Mouse (Mus musculus) right cerebral cortex, adult 18-20 months (tissue): ENCODE results near the gene Terb1.

Experiments
- DNase-seq: peaks from one replicate; pipeline ENCODE4 v3.0.0; 2022; ENCODE audit warnings: mixed read lengths

Terb1 gene

DNA sequence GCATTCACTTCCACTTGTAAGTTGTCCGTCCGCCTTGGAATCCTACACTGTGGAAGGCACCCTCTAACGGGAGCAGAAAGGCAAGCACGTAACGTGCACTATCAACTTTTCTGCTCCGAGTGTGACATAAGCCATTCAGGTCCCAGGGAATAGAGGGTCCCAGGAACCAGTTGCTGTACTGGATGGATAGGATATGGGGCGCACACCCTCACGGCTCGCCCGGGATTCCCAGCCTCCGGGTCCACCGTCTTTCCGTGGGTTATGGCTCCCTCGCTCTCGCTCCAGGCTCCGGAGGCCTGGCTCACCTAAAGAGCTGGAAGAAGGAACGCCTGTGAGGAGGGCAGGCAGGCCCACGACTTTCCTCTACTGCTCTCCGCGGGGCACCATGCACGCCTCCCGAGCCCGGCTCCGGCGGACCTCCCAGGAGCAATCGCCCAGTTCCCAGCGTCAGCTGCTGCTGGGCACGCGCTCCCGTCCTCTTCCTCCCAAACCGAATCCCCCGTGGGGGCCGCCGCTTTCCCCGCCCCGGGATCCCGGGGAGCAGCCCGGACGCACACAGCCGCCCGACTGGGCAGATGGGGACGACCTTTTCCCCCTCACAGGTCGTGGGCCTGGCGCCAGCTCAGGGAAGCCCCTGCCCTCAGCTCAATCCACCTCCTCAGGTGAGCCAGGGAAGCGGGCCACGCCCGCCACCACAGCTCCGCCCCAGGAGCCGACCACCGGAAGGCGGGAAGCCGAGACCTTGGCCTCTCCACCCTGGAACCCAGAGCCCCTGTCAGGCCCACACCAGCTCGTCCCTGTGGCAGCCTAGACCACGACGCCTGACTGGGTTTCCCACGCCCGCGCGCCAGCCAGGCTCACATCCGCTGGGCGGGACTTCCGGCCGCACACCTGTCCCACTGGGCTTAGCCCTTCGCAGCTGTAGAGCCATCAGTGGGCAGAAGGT is at the start of gene Terb1:
TSS of gene Terb1 (minus strand) at position 850 of the 946 bp plus-strand sequence.
- DNase-seq: peak; percentile 55

DNA sequence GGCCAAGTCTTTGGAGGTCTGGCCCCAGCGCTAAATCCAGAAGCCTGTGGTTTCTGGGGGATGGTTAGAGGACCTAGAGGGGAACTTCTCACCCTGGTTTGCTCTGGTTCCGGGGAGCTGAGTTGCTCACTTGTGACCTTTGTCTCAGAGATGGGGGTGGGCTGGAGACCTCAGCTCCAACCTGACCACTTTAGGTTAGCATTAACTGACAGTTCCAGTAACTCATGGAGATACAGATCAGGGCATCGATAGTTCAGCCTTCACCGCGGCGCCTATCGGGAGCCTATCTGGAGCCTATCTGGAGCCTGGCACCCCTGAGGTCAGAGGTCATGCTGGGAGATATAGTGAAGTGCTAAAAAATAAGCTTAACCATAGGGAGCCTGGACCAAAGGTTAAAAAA is 47.5 kb upstream of the Terb1 start:
- no peak for DNase-seq

DNA sequence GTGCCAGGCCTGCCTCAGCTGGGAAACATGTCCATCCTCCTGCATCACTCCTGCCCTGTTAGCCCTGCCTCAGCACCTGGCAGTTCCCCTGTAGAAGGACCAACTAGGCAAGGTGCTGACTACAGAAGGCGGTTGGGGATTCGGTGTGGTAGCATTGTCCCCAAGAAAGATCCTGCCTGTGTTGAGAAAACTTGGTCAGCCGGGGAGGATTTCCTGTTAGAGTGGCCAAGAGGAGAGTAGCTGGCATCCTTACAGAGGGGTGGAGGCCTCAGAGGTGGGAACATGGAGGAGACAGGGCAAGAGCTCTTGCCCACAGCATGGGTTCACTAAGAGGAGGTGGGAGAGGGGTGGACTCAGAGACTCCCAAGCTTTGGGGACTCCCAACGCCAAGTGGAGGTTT is 45.5 kb upstream of the Terb1 start:
- no peak for DNase-seq

DNA sequence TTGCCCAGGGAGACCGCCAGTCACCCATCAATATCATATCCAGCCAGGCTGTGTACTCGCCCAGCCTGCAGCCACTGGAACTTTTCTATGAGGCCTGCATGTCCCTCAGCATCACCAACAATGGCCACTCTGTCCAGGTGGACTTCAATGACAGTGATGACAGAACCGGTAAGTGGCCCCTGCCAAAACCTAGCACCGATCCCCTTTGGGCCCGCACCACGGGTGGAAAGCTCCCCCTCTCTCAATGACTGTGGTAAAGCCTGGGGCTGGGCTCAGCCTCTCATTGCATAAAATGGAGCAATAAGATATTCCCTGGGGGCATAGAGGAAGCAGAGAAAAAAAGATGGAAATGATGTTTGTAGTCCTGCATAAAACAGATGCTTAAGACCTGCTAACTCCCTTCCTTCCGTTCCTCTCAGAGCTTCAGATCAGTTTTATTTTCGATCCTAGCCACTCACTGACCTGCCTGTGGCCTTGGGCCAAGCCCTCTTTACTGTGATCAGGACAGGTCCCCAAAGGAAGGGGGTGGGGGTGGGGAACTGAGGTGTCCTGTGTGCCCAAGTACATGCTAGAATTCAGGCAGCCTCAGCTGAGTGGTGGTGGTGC is 33.8 kb upstream of the Terb1 start:
- no peak for DNase-seq

DNA sequence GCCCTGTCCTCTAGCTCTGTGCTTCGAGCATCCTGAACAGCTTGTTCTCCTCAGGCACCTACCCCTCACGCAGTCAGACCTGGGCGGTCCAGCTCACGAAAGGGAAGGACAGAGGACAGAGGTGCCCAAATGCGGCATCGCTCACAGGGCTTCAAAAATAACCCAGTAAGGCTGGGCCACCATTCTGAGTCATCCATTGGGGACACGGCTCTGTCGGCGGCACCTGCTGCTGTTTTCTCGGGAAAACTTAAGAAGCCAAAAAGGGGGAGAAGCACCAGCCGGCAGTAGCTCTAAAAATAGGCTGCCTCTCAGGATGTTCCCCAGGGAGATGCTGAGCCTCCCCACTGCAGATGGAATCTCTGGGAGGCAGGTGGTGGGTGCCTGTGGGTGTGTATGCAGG is 32.5 kb upstream of the Terb1 start:
- peak; percentile 91 for DNase-seq

DNA sequence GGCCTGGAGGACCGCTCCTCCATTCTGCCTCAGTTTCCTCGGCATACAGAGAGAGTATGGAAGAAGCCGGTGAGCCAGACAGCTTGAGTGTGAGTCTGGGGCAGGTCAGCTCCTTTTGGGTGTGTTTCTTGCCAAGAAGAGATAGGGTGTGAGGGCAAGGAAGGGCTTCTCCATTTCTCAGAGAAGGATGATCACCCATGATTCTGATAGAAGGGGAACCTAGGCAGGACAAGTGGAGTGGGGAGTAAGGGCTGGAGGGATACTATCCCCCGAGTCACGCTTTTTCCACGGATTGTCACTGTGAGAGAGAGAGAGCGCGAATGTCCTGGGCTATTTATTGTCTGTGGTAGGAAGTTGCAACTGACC is 31.8 kb upstream of the Terb1 start:
- no peak for DNase-seq

DNA sequence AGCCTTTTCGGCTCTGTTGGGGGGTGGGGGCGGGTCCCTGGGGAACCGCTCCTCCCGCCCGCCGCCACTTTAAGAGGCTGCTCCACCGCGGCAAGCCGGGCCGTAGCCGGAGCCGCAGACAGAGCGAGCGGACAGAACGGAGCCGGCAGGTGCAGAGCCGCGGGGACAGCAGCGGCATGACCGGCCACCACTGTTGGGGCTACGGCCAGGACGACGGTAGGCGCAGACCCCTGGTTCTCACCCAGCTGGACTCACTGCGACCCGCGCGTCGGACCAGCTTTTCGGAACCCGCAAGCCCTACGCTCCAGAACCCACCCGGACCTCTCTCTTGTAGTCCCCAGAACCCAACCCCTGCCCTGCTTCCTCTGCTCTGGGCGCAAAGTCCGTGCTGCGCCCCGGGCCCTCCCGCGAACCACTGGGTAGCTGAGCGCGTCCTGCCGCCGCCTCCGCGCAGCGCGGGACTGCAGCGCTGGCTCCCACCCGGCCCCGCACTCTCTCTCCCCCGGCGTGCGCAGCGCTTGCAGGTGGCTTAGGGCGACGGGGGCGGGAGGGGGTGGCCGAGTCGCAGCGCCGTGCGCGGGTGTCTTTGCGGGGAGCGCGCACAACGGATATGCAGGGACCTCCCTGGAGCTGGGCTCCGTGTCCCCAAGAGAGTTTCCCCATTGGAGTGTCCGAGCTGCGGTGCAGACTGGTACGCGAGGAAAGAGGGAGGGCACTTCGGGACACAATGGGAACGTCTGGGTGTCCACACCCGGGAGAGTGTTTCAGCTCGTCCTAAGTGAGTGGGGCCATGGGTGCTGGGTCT is 31.2 kb upstream of the Terb1 start:
- peak; percentile 72 for DNase-seq

DNA sequence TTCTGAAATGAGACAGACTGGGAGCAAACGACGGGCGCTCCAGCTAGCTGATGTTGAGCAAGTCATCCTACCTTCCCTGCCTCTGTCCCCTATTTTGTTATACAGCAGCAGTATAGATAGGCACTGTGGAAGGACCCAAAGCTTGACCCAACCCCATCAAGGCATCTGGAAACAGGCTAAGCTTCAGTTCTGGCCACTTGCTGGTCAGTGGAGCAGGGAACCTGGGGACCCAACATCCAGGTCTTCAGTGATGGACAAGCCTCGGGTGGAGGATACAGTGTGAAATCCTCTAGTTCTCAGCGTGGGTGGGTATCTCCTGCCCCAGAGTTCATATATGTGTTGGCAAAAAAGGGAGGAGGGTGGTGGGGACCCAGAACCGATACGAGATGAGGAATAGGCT is 30.5 kb upstream of the Terb1 start:
- DNase-seq: no peak

DNA sequence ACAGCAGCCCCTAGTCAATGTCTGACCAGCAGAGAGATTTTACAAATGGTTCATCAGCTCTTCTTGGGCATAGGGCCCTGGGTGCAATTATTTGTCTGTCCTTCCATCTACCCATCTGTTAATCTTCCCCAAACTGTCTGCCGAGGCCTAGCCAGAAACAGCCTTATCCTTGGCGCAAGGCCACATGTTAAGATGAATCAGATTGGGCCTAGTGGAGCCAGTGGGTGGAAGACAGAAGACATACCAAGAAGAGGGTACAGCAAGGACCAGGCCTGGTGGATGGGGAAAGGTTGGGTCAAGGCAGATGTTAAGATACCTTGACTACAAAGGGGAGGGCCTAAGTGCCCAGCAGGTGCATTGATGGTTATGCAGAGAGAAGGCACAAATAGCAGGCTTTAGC is 29.9 kb upstream of the Terb1 start:
- DNase-seq: peak; percentile 74

DNA sequence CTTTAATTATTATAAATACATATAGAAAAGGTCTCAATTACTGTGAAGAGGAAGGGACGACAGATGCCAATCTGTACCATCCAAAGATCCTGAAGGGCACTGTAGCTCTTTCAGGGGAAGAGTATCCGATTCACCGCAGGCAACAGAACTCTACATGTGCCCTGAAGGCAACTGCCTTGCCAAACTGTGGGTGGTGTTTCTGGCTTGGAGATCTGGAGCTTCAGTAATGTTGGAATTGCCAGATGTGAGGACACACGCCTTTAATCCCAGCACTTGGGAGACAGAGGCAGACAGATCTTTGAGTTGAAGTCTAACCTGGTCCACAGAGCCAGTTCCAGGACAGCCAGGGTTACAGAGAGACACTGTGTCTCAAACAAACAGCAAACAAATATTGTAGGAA is 29.2 kb upstream of the Terb1 start:
- DNase-seq: no peak

DNA sequence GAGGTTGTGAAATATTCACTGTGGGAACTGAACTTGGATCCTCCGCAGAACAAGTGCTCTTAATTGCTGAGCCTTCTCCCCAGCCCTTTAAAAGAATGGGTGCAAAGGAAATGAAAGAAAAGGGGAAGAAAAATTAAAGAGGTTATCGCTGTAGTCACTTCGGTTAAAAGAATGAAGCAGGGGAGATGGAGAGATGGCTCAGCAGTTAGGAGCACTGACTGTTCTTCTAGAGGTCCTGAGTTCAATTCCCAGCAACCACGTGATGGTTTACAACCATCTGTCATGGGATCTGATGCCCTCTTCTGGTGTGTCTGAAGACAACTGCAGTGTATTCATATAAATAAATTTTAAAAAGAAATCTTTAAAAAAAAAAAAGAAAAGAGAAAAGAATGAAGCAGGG is 26.3 kb upstream of the Terb1 start:
- DNase-seq: no peak

DNA sequence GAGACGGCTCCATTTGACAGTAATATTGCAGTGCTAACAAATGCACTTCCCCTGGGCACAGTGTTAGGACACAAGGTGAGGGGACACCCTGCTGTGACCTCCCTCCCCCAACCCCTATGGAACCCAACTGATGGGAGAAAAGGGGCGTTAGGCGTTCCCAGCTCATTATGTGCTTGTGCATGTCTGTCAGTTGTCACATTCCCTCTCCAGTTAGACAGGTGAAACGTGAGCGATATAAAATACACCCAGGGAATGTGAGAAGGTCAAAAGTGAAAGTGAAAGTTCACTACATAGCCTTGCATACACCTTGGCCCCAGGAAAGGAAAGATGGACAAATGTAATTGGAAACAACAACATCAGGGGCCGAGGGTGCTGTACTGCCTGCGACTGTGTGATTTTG is 25.7 kb upstream of the Terb1 start:
- no peak for DNase-seq

DNA sequence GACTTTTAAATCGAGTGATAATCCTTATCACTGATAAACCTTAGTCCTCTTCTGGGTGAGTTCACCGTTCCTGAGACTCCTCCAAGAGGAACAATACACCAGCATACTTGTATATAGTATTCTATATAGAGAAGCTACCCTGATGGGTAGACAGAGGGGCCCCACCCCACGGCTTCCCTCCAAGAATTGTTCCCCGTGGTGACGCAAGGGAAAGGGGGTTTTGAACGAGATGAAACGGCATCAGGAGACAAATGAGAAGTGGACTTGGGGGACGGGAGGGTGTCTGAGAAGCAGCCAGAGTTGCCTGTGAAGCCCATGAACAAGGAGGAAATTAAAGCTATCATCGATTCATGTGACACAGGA is 25.1 kb upstream of the Terb1 start:
- DNase-seq: no peak

DNA sequence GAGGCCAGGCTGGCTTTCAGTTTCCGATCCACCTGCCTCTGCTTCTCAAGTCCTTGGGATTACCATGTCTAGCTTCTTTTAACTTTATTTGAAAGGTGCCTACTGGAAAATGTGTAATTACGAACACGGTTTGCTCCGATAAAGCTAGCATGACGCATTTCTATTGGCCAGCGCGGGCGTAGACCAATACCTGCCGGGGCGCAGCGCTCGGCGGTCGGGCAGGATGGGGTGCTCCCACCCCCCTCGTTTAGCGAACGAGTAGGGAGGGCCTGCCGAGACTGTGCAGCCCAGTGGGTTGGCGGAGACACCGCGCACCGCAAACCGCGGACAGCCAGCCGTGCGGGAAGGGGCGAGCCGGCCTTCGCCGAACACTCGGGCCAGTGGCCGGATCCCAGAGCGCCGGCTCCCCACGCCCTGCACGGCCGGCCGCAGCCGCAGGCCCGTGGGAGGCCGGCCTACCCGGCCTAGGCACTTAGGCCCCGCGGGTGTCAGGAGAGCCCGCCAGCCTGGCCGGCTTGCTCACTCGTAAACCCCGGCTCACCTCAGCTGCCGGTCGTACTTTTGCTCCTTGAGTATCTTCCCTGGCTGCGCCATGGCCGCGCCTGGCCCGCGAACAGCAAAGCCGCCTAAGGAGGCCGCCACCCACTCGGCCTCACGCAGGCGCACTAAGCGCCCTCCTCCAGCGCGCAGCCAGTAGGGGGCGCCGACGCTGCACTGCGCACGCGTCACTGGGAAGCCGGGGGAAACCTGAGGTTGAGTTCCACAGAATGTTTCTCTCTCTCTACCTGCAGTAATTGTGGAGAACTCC is 24.5 kb upstream of the Terb1 start, which contains the start of the genes Nae1 and Car7:
TSS of gene Nae1 (minus strand) at position 667 of the 808 bp plus-strand sequence.
TSS of gene Car7 (plus strand) at position 719 of the 808 bp plus-strand sequence.
- DNase-seq: peak; percentile 94

DNA sequence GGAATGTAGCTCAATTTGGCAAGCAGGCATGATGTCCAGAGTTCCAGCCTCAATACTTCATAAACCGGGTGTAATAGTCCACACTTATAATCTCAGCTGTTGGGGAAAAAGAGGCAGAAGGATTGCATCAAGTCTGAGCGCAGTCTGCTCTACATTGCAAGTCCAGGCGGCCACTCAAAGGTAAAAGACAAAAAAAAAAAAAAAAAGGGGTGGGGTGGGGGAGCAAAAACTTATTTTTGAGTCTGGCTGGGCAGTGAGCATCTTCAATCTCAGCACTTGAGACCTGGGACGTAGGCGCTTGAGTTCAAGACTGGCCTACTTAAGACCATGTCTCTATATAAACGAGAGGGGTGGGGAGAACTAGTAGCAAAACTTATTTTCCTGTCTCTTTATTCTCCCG is 23.8 kb upstream of the Terb1 start:
- DNase-seq: no peak

DNA sequence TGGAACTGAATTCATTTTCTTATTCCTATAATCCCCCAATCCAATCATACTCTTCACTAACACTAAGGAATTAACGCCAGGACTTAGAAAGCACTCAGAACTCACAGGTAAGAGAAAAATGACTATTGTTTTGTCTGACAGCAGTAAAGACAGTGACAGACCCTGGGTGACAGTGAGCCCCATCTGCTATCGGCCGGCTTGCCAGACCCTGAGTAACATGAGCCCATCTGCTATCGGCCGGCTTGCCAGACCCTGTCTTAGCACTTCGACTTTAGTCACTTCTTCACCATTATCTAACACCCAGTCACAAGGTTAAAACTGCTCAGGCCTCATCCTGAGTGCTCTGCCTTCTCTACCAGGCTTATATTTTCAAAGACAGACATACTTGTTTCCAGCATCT is 20.0 kb upstream of the Terb1 start:
- DNase-seq: no peak

DNA sequence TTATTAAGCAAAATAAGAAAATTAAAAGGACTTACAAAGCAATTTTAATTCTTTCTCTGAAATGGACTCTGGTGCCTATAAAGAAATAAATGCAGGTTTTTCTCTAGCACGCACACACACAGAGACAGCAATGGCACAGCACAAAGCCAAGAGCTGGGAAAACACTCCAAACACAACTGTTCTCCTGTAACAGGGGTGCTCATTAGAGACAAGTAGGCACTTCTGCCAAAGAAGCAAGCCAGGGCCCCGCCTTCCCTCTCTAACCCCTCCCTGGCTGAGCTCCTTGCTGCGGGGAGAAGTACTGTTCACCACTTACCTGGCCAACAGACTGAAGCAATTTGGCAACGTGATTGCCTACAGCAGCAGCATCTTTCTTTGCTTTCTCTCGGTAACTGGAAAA is 8.2 kb upstream of the Terb1 start:
- no peak for DNase-seq

DNA sequence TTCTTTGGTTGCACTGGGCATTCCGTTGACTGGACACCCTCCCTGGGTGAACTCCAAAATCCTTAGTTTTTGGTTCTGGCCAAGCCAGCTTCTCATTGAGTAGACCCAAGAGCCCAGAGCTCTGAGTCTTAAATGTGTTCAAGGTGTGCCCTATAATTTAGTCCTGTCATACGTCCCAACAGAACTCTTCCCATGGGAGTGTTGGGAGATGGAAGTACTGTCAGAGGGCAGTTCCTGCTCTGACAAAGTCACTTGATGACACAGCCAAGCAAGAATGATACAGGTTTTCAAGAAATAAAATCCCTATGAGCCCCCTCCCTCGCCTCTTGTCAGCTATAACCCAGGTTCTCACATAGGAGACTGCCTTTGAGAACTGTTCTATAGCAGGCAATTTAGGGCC is 424 bp upstream of the Terb1 start:
- DNase-seq: no peak

DNA sequence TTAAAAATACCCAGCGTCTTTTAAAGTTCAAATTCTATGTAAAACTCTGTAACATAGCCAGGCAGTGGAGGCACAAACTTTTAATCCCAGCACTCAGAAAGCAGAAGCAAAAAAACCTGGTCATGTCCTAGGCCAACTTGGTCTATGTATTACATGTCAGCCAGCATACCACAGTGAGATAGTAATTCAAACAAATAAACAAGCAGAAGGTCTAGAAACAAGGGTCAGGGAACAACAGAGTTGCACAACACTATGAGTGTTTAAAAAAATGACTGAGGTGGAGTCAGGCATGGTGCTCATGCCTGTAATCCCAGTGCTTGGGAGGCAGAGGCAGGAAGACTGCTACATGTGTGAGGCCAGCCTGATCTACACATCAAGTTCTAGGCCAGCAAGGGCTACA is 30.6 kb downstream of the Terb1 start:
- DNase-seq: no peak

DNA sequence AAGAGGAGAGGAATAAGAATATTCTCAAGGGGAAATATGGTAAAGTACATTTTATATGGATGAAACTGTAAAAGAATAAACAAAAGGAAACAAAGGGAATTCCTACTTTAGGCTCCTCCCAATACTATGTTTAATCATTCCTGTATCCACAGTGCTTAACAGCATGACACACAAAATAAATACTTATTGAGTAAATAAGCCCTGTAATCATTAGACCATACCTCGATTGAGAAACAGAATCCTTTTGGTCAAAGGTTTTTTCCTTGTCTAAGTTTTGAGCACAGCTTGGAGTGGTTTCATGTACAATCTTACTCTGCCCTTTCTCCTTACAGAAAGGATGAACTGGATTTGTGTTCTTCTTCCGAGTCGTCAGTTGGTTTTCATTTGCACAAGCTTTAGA is 37.2 kb downstream of the Terb1 start:
- DNase-seq: no peak

DNA sequence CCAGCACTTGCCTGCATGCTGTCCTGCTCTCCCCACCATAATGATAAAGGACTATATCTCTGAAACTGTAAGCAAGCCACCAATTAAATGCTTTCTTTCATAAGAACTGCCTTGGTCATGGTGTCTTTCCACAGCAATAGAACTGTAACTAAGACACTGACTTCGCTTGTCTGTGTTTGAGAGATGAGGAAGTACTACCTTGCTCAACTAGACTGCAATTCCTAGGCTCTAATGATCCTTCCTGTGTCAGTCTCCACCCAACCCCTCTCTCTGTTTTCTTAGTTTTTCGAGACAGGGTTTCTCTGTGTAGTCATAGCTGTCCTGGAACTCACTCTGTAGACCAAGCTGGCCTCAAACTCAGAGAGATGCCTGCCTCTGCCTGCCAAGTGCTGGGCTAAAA is 42.2 kb downstream of the Terb1 start:
- DNase-seq: no peak

DNA sequence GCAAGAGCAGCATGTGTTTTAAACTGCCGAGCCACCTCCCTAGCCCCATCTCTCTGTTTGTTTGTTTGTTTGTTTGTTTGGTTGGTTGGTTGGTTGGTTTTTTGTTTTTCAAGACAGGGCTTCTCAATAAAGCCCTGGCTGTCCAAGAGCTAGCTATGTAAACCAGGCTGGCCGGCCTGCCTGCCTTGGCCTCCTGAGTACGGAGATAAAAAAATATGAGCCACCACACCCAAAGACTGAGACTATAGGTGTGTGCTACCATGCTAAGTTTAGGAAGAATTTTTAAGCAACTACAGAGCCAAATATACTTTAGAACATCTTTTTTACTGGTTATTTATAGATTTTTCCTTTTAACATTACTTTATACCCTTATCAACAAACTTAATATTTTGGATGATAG is 57.5 kb downstream of the Terb1 start:
- no peak for DNase-seq

DNA sequence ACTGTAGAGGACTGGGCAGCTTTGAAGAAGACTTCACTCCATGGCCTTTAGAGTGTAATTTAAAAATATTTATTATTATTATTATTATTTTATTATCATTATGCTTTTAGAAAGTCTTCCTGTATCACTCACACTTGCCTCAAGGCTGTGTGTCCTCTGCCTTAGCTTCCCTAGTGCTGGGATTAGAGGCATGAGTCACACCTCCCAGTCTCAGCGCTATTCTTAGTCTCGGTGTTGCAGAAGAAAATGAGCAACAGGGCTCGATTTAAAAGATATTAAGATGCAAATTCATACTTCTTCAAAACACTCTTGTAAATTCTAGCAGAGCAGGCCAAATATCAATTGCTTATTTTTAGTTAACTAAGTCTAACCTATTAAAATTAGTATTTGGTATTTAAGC is 60.9 kb downstream of the Terb1 start:
- DNase-seq: peak; percentile 56
